Mouse (Mus musculus) layer of hippocampus, postnatal 36 days (tissue): ENCODE results near the gene Plcg2. TPM values are rescaled to one million over a fixed set of nuclear protein-coding genes. Genes with fewer than 3 reads are reported as not detected.

Experiments used
- DNase-seq, 2 experiments: peaks; one replicate each; pipeline ENCODE4 v3.0.0; 2022
- total RNA-seq, 2 experiments: library from RNA; stranded (reverse); gene quantifications; 2 replicates each; pipeline ENCODE4 v1.2.3; 2021

Plcg2 gene
- total RNA-seq, 2 experiments from 2014 or later, result 2.6 to 3.3 TPM

DNA sequence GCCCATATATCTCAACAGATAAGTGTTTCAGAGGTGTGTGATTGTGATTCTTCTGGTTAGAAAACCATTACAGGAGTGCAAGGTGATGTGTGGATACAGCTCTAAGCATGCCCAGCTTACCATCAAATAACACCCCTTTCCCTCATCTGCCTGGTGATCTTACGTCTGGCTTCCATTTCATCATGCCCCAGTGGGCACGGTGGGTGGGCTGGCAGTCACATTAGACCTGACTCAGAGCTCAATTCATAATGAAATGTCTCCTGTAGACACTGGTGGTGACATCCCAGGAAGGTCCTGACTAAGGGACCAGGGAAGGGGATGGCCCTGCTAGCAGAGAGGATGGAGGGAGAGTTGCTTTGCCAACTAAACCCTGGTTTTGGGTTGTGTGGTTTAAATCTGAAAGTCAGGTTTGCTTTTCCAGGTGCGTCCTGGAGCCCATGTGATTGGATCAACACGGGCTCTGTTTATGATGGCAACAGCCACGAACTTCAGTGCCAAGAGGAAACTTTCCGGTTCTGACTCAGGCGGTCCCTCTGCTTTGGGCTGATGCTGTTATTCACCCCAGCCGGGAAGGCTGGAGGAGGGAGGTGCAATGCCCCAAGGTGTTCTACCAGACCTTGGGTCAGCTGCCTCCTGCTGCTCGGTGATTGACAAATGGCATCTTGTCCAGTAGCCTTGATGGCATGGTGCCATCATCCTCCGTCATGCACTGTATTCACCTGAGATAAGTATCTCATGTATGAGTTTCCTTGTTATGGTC, 9.7 kb upstream of the Plcg2 start:
- no peak for DNase-seq

DNA sequence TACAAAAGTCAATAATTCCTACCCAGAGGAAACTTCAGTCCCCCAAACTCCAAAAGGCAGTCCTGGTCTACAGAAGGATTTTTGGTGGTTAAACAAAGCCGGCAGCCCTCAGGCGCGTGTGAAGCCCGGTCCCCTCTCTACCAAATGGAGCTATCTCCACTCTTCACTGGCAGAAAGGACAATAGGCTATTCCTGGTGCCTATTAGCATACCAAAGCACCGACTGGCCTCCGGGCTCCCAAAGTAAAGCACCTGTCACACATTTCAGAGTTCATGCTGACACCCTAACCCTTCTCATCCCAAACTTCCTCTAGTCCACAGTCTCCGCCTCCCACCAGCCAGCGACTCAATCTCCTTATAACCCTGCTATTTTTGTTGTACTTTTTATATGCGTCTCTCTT, 4.5 kb upstream of the Plcg2 start:
- DNase-seq, result no peak

DNA sequence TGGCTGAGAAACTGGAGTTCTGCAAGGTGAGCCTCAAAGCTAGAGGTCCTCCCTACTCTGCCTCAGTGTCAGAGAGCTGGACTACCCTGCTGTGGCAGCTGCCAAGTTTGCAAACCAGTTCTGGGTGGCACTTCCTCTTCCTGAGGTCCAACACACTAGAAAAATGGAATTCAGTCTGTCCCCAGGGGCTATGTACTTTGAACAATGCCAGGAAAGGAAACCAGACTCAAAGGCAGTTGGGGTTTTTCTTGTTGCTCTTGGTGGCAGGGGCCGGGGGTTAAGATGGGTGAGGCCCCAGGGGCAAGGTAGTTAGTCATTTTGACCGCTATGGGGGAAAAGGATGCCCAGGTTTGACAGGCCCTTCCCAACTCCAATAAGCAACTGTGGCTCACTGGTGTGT, 3.2 kb upstream of the Plcg2 start:
- no peak for DNase-seq

DNA sequence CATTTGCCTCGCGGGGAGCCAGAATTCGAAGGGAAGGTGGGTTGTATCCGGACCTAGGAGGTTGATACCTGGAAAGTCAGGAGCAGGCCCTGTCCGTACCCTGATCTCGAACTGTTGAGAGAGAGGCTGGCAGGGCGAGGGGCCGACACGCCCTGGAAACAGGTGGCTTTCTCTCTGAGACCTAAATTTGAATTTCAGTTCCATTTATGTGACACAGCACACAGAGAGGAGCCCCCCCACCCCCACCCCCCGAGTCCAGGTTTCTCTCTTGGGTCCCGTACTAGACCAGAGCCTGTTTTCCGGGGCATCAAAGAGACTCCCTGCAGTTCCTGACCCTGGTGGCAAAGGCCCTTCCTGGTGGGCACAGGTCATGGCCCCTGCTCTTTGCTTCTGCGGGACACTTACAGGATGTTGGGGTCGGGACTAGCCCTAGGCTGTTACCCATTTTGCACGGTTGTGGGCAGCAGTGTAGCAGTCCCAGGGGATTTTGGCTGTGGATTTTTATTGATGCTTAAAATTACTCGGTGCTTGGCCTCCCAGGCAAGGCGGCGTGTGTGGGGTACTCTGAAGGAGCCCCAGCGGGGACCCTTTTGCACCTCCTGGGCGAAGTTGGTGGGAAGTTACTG, 937 bp downstream of the Plcg2 start:
- DNase-seq, result no peak

DNA sequence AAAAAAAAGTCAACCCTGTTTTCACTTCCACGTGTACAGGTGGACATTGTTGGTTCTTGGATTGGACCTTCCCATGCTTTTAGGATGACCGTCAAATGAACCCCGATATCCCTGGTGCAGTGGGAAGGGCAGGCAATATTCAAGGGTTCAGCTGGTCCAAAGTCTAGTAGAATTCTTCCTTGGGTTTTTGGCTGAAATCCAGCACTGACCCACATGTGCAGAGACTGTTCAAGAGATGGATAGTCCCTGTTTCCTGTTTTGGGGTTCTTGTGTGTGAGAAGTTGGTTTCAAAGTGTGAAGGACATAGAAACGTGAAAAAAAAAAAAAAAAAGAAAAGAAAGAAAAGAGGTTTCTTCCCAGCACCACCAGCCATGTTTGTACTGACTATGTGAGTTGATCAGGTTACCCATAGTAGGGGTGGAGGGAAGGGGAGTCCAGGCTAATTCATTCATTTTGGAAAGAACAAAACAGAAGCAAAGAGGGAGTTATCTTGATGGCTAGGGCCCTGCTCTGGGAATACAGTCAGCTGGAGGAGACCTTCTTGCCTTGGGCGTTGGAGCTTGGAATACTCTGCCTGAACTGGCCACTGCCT, 2.2 kb downstream of the Plcg2 start:
- no peak for DNase-seq

DNA sequence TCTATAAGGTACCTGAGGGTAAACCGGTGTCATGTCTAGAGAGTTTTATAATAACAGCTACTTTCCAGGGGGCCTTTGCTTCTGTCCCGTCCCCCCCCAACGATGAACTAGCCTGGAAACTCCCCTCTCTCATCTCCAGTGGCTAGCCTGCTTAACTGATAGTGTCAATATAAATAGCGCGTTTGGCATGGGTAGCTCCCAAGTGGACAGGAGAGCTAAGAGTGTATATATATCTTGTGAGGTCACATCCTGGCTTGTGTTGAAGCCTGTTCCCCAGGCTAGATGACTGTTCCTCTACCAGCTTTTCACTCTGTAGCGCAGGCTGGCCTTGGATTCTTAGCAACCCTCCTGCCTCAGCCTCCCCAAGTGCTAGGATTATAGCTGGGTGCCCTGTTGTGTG, 3.2 kb downstream of the Plcg2 start:
- DNase-seq, result no peak

DNA sequence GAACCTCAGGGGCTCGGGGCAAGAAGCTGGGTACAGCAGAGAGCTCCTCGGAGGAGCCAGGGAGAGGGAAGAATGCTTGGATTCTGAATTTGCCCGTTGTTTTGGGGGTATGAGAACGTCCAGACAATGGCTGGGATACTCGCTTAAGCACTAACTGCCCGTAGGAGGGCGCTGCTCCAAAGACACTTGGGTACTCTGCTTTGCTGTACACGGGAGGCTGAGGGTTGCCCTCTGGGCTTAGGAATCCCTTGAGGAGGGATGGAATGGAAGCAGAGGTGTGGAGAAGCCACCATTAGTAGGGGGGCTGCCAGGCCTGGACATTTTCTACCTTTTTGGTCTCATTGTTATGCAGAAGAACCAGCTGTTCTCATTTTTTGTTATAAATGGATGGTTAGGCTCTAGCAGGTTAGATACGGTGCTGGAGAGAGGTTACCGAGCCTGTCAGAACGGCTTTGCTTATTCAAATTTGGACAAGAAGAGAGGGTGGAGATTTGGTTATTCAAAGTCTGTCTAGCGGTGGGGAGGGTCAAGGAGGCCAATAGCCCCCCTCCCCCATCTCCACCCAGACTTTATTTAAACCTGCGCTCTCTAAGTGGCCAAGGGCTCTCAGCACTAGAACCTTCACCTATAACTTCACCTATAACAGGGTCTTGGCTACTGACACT, 5.4 kb downstream of the Plcg2 start:
- DNase-seq, result no peak

DNA sequence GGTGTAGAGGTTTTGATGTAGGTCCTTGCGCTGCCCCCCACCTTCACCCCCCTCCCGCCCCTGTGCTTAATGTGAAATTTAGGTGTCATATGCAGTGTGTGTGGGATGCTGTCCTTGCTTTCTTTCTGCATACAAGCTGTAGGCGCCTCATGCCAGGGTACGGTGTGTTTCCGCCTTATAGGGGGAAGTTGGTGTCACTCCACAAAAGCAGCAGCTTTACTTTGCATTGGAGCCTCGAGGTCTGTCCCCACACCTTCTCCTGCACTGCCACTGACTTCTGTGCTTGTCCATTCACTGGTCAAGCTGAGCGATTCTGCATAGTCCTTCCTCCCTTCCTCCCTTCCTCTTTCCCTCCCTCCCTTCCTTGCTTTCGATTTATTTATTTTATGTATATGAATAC, 9.6 kb downstream of the Plcg2 start:
- no peak for DNase-seq

DNA sequence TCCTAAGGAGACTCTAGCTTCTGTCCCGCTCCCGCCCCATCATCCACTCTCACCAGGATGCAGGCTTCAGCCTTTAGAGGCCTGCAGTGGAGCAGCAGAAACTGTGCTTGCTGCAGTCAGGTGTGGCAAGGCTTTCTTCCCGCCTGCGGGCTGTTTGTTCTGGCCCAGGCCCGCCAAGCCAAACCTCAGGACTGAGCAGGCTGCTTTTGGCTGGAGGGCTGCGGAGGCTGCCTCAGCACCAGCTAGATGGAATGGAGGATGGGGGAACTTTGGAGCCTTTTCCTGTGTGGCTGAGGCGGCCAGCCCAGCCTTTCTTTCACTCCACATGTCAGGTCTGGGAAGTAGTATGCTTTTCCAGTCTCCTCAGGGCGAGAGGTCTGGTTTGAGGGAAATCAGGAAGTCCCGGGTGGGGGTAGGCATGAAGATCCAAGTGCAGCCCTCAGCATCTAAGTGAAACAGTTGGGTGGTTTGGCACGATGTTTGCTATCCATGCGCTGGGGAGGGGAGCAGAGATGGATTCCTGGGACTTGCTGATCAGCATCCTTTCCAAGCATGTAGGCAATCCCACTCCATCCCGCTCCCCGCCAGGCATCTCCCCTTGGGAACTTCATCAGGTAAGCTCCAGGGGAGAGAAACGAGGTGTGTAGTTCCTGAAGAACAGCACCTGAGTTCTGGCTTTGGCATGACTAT, 18.9 kb downstream of the Plcg2 start:
- peak; percentile 35 to 38 for DNase-seq

DNA sequence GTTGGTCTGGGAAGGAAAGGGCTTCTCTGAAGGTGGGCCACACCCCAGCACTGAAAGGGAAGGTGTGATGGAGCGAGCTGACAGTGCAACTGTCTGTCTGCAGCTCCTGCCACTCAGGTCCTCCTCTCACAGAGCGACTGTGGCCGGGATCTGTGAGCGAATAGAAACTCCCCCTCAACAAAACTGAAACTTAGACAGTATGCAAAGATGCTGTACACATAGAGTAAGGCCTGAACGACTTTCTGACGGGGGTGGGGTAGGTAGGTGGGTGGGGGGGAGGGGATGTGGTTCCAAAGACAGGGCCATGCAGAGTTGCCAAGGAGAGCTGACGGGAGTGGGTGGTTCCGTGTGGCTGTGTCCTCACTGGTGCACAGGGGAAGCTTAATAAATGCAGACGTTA, 19.8 kb downstream of the Plcg2 start:
- no peak for DNase-seq

DNA sequence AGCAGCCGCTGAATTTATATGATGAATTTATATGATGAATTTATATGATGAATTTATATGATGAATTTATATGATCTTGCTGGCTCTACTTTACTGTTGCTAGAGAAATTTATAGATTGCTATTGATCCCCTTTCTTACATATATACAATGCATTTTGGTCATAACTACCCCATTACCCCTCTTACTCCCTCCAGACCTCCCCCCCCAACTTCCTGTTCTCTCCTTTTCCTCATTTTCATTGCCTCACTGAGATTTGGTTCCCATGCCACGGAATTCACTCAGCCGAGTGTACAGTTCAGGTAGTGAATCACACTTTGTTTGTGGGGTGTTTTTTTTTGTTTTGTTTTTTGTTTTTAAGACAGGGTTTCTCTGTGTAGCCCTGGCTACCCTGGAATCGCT, 20.8 kb downstream of the Plcg2 start:
- DNase-seq, result no peak

DNA sequence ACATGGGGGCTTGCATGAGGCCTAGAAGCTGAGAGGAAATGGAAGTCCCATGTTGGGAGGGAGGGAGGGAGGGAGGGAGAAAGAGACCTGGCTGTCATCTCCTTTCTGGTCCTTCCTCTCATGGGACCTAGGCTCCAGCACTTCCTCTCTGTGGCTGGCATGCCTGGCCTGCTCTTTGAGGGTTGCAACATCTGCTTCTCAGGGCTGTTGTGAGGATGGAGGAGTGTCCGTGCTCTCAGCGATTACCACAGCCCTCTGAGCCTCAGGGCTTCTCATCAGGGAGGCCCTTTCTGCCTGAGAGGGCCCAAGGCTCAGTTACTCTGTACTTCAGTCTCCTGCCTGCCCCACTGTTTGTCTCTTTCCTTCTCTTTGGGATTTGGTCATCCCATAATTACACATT, 28.1 kb downstream of the Plcg2 start:
- DNase-seq, result no peak

DNA sequence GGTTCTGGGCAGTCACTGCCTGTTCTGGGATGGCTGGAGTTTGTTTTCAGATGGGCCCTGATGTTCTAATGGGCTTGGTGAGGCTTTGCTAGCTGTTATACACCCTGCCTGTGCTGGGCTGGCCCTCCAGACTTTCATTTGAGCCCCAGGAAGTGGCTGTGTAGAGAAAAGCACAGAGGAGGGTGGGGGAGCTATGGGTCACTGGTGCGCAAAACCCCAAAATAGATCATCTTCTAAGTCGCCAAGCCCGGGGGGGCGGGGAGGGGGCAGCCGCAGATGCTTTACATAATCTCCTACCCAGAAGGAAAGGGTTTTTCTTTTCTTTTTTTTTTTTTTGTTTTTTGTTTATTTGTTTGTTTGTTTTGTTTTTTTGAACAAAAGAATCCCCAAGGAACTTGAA, 29.9 kb downstream of the Plcg2 start:
- DNase-seq, result no peak

DNA sequence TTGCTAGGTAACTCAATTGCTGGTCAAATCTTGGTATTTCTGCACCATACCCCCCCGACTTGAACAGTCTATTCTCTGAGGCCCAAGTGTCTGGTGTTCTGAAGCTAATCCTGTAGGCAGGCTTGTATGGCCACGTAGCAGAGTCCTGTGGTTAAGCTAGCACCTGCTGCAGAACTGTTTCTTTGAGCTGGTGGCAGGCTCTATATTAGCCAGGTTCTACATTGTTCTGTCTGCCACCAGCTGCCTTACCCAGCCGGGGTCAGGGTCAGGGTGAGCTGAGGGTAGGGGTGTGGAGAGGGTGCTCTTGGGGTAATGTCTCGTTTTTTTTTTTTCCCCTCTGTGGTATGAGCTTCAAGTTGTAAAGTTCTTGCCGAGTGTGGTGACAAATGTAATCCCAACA, 31.1 kb downstream of the Plcg2 start:
- DNase-seq, result no peak

DNA sequence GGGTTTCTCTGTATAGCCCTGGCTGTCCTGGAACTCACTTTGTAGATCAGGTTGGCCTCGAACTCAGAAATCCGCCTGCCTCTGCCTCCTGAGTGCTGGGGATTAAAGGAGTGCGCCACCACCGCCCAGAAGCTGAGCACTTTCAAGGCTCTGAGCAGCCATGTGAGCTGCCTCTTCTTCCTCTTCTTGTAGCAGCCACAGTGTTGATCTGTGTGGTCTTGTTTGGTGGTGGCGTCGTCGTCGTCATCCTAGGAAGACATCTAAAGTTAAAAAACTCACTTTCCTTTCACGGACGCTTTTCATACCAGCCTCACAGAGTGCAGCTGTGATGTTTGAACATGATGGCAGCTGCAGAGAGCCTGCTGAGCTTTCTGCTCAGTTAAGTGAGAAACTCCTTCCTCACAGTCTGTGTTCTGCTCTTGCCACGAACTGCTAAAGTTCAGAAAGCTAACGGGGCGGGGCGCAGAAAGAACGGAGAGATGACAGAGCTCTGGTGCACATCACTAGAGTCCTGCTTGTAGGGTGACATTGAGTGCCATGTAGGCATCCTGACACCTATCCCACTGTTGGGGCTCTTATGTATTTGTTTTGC, 34.4 kb downstream of the Plcg2 start:
- DNase-seq, result no peak

DNA sequence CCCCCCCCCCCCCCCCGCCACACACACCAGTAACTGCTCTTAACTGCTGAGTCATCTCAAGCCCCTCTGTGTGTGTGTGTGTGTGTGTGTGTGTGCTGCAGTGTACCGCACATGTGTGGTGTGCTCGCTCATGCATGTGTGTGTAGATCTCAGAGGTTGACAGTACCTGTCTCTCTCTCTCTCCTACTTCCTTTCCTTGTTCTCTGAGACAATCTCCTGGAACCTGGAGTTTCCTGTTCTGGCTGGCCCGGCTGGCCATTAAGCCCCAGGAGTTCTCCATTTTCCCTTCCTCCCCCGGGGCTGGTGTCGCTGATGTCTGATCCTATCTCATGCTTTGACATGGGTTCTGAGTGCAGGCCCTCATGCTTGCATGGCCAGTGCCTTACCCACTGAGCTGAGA, 38.8 kb downstream of the Plcg2 start:
- no peak for DNase-seq

DNA sequence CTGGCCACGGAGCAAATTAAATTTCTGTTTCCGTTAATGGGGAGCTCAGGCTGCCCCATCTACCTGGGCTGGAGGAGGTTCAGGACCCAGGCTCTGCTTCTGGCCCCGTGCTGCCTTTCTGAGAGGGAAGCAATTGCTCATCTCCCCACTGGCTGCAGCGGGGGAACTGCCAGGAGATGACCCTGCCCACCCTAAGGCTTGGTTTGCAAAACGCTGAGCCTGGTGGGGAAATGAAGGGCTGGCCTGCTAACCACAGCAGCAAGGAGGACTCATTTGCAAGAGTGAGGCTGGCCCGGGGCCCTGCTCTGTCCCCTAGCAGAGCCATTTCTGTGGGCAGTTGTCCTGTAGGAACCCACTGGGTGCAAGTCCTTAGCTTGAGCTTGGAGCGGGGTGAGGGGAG, 39.7 kb downstream of the Plcg2 start:
- no peak for DNase-seq

DNA sequence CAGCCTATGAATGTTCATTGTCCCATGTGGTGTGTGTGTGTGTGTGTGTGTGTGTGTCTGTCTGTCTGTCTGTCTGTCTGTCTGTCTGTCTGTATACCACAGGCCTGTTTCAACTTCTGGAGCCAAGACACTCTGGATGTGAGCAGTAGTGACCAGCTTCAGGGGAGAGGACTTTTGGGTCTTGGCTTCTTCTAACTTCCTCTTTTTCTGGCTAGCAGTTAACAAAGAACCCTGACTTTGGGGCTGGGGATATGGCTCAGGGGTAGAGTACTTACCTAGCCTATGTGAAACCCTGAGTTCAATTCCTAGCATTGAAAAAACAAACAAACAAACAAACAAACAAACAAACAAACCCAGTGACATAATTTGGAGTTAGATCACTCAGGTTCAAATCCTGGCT, 44.9 kb downstream of the Plcg2 start:
- no peak for DNase-seq

DNA sequence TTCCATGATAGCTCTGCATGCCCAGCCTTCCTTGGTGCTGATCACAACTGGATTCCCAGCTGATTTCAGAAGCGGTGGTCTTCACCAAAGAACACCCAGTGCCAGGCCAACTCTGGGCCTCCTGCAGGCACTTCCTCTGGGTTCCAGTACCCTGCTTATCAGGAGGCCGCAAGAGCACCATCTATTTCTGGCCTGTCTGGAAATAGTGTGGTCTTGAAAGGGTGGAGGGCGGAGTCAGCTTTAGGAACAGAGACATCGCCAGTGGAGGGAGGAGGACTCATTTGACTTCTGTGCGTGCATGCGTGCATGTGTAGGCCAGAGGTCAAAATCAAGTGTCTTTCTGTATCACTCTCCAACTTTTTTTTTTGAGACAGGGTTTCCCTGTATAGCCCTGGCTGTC, 45.7 kb downstream of the Plcg2 start:
- no peak for DNase-seq

DNA sequence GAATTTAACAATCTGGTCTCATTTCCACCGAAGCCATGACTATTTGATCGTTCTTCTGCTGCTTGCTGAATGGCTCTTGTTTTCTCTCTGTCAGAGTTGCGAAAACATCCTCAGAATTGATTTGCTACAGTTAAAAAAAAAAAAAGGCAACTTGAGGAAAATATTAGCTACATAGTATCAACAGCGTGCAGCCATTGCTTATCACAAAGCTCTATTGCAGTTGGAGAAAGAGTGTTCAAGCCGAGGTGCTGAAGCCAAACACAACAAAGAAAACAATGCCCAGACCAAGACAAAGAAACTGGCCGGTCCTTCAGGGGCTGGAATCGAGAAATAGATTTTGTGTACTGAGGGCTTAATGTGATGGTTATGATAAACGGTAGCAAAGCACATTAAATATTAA, 47.0 kb downstream of the Plcg2 start:
- no peak for DNase-seq

DNA sequence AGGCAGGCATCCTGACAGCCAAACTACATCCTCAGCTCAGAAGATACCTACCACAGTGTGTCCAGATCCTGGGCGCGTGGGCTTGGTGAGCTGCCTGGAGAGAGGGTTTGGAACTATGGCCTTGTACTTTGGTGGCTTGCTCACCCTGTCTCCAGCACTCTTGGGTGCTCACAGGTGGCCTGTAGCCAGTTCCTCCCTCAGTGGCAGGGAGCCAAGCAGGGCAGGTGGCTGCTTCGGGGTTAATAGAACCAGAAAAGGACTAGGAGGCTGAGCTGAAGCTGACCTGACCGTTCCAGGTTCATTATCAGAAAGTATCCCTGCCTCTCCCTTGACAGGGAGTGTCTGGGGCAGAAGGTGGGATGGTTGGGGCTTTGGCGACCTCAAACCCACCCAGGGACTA, 48.3 kb downstream of the Plcg2 start:
- DNase-seq, result no peak

DNA sequence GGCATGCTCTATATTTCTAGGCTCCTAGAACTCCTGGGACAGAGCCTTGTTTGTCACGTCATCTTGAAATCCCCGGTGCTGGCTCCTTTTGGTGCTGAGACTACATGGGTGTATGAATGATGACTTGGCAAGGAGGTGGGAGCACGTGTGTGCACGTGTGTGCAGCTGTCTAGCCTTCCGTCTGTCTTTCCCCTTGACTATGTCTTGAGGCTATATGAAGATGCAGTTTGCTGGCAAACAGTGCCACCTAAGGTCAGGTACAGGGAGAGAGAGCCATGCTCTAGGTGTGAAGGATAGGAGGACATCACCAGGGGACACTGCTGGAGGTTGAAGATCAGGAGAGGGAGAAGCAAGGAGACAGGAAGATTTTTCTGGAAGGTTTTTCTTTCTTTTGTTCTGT, 49.9 kb downstream of the Plcg2 start:
- no peak for DNase-seq

DNA sequence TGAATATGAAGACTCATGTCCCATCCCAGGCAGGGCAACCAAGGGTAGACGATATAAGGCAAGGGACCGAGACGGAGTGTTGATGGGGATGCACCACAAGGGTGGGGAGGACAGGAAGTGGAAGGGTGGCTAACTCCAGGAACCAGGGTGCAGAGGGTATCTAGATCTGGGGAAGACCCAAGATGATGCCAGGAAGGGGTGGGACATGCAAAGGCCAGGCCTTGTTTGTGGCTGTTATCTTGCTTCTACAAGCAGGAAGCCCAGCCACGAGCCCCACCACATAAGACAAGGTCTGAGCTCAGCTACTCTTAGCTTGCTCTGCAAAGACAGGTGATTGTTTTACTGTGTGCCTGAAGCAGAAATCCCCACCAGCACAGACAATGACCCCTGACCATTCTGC, 50.4 kb downstream of the Plcg2 start:
- DNase-seq, result no peak
